Mouse (Mus musculus) heart, embryonic 15.5 days (tissue): ENCODE measurements around the gene Sobp. TPM values are rescaled to one million over a fixed set of nuclear protein-coding genes. Genes with fewer than 3 reads are reported as not detected.

Experiments
- ATAC-seq: fragments of 200-750 bp; cut with Nextera tagmentation; replicated peaks from 2 replicates; pipeline ENCODE4 v1.8.0; 2017; ENCODE audit warnings: low read depth, moderate TSS enrichment; ENCODE audit not compliant: insufficient number of reproducible peaks, insufficient read depth, low FRiP score
- H3K27ac ChIP-seq: fragments of 300-500 bp; sonication (generic); 2 replicates; pipeline ENCODE4 v1.5.1; 2015; ENCODE audit warnings: mild to moderate bottlenecking, inconsistent platforms
- H3K27me3 ChIP-seq: fragments of 300-500 bp; sonication (generic); 2 replicates; pipeline ENCODE4 v1.6.1; 2015; ENCODE audit warnings: inconsistent platforms
- H3K36me3 ChIP-seq: fragments of 300-500 bp; sonication (generic); 2 replicates; pipeline ENCODE4 v1.6.1; 2015; ENCODE audit warnings: mild to moderate bottlenecking, inconsistent platforms
- H3K4me1 ChIP-seq: fragments of 300-500 bp; sonication (generic); replicated peaks from 2 replicates; pipeline ENCODE4 v1.6.1; 2015; ENCODE audit warnings: inconsistent platforms
- H3K4me2 ChIP-seq: fragments of 300-500 bp; sonication (generic); 2 replicates; pipeline ENCODE4 v1.6.1; 2015; ENCODE audit warnings: inconsistent platforms, mild to moderate bottlenecking, moderate library complexity
- H3K4me3 ChIP-seq: fragments of 300-500 bp; sonication (generic); 2 replicates; pipeline ENCODE4 v1.5.1; 2015; ENCODE audit warnings: mild to moderate bottlenecking, inconsistent platforms
- H3K9ac ChIP-seq: fragments of 300-500 bp; sonication (generic); 2 replicates; pipeline ENCODE4 v1.6.1; 2015; ENCODE audit warnings: mild to moderate bottlenecking, inconsistent platforms
- H3K9me3 ChIP-seq: fragments of 300-500 bp; sonication (generic); replicated peaks from 2 replicates; pipeline ENCODE4 v1.6.1; 2016; ENCODE audit warnings: inconsistent platforms
- WGBS: fragments of 180-500 bp; shearing (Covaris S2); methylation state at CpG from one replicate; pipeline ENCODE4 v1.1.7; 2015; ENCODE audit warnings: mixed read lengths; 5-methylcytosine and 5-hydroxymethylcytosine counted together
- polyA plus RNA-seq: library from polyadenylated mRNA; unstranded; fragments of >200 nt; fragmentation: Nextera tagmentation; extraction: Ambion mirVana; gene quantifications from 2 replicates; pipeline ENCODE4 v1.2.1, GENCODE M21; 2015

Gene Sobp
- polyA plus RNA-seq, 1 experiment from 2014 or later: 2.1 TPM

DNA sequence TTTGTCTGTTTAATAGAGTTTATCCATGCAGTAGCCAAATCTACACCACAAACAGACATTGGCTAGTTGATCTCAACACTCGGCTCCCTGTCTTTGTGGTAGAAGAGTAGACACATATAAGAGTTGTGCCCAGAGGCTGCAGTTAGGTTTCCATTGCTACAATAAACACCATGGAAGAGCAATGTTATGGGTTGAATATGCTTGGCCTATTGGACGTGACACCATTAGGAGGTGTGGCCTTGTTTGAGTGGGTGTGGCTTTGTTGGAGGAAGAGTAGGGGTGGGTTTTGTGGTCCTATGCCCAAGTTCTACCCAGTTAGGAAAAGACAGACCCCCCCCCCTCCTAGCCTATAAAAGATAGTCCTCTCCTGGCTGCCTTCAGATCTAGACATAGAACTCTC is 211.3 kb downstream of the Sobp start:
- Histone ChIP-seq H3K4me2 (no peak overlapping the region), H3K9ac (no peak overlapping the region), H3K36me3 (no peaks in the 10 kb centered on the region), H3K4me3 (no peak overlapping the region), H3K27ac (no peak overlapping the region), H3K27me3 (no peaks in the 10 kb centered on the region), H3K9me3 (no peaks in the 10 kb centered on the region), H3K4me1 (no peaks in the 10 kb centered on the region; the same call in 1 of the 2 replicates)
- no peak for ATAC-seq
- WGBS: 94% methylated on average over 2 of the region's 2 CpGs

DNA sequence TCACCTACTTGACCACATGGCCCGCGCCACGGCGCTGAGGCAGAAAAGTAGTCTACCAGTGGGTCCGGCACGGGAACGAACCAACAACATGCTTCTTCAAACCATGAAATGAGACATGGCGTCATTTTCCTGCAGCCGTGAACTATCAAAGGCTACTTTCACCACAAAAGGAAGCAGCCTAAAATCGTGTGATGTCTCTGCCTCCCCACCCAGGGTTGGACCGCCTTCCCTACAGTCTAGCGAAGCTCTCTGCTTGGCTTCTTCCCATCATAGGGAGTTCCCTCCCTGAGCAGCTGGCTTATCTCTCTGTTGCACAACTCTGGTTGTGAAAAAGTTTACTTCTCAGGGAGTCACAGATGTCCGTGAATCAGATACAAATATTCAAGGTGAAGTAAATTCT is 211.7 kb downstream of the Sobp start:
- Histone ChIP-seq H3K27me3 (peaks cover 3% of the 10 kb centered on the region; the same call in 1 of the 2 replicates), H3K4me2 (no peak overlapping the region), H3K27ac (no peak overlapping the region), H3K9me3 (no peaks in the 10 kb centered on the region), H3K9ac (no peak overlapping the region), H3K36me3 (no peaks in the 10 kb centered on the region), H3K4me1 (peaks cover 3% of the 10 kb centered on the region), H3K4me3 (no peak overlapping the region)
- ATAC-seq: no peak
- WGBS: 69% methylated on average over 13 of the region's 13 CpGs

DNA sequence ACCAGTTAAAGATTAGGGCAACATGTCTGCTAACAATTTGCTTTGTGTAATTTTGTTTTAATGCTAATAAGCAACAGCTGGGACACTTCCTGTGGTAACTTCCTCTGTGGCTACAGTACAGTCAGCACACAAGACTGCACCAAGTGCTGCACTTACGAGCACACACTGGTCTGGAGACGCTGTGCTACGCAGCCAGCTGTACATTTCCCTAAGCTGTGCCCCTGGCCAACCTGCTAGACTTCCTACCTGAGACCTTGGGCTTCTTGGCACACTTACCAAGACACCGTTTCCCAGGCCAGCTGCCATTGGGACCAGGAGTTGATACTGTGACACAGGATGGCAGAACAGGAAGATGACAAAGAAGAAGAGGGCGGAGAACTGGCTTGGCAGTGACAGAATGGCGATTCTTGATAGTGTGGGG is 212.1 kb downstream of the Sobp start:
- 62% methylated on average over 6 of the region's 6 CpGs for whole genome bisulfite sequencing
- H3K36me3 ChIP-seq: no peaks in the 10 kb centered on the region
- peaks cover 7% of the 10 kb centered on the region for H3K27me3 ChIP-seq
- peaks cover 3% of the 10 kb centered on the region for H3K4me1 ChIP-seq
- no peak overlapping the region for H3K9ac ChIP-seq
- no peak overlapping the region for H3K4me3 ChIP-seq
- H3K4me2 ChIP-seq: no peak overlapping the region
- no peaks in the 10 kb centered on the region for H3K9me3 ChIP-seq
- no peak for ATAC-seq
- H3K27ac ChIP-seq: no peak overlapping the region

DNA sequence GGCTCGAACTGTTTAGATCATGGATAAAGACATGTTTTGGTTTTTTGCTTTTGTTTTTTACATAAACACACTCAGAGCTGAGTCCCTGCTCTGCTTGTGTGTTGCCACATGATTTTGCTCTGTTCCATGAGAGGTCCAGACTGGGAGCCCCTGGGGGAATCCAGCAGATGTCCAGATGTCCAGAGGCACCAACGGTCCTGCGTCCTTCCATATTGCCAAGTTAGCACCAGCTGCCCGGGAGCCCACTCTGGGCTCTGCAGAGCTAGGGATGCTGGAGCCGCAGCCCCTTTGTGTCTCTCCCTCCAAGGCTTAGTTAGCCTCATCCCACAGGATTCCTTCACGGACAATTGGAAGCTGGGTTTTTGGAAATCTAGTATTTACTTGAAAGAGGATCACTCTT is 212.6 kb downstream of the Sobp start:
- Histone ChIP-seq H3K4me3 (no peak overlapping the region), H3K9me3 (no peaks in the 10 kb centered on the region), H3K27me3 (peaks cover 11% of the 10 kb centered on the region), H3K27ac (no peak overlapping the region), H3K4me2 (no peak overlapping the region), H3K9ac (no peak overlapping the region), H3K36me3 (no peaks in the 10 kb centered on the region), H3K4me1 (peaks cover 3% of the 10 kb centered on the region)
- 76% methylated on average over 6 of the region's 6 CpGs for WGBS
- no peak for ATAC-seq

DNA sequence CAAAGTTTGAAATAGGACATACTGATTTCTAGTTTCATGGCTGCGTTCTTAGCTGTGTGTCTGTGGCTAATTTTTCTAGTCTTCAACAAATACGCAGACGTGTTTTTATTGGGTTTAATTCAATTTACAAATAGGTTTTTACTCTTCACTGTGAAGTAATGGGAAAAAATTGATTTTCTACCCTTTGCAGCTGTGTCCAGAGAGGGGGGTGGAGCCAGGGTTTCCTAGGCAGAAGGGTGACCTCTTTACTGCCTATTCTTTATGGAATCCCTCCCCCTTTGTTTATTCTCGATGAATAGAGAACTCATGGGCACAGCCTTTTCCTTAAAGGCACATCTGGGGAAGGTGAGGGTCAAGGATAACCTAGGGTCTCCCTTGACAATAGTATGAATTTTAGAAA is 215.6 kb downstream of the Sobp start:
- Histone ChIP-seq H3K4me1 (peaks cover 3% of the 10 kb centered on the region), H3K9ac (no peak overlapping the region), H3K36me3 (no peaks in the 10 kb centered on the region), H3K27ac (no peak overlapping the region), H3K4me2 (peak overlapping the region; percentile 61), H3K4me3 (peak overlapping the region; percentile 37), H3K27me3 (peaks cover 24% of the 10 kb centered on the region), H3K9me3 (no peaks in the 10 kb centered on the region)
- 63% methylated on average over 4 of the region's 4 CpGs for WGBS
- ATAC-seq: no peak

DNA sequence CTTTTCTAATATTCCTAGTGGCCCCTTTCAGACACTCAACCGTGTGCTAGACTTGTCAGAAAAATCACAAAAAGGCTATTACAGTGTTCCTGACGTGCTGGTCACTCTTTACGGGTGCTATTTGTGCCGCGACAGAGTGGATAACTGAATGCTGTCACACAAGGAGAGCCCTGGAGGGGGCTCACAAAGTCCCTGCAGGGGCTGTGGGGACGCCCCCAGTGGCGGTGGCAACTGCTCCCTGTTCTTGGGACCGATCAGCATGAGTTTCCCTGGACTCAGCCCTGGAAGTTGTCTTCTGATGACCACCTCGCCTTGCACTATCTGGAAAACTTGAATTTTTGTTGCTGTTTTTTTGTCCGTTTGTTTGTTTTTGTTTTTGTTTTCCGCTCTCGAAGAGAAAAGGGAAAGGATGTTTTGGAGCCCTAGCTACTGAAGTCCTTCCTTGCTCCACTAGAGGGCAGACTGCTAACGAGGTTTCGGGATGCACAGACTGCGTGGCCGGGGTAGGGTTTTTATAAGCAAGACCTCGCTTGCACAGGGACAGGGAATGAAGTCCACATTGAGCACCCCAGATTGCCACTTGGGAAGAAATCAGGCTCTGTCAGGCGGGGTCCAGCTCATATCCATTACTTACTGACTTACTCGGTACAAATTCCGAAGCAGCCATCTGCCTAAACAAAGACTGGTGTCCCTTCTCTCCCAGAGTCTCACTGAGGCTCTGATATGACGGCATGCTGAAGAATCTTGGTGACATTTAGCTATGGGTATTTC is 216.3 kb downstream of the Sobp start:
- Histone ChIP-seq H3K4me2 (peak overlapping the region; percentile 61), H3K27me3 (peaks cover 25% of the 10 kb centered on the region), H3K4me1 (peaks cover 3% of the 10 kb centered on the region), H3K27ac (no peak overlapping the region), H3K36me3 (no peaks in the 10 kb centered on the region), H3K4me3 (peak overlapping the region; percentile 37), H3K9ac (0 out of 2 replicates have a peak overlapping the region, but pooled peaks have one; percentile 22), H3K9me3 (no peaks in the 10 kb centered on the region)
- ATAC-seq: 0 out of 2 replicates have a peak, but pooled peaks have one; percentile 56
- WGBS: 6% methylated on average over 21 of the region's 21 CpGs

DNA sequence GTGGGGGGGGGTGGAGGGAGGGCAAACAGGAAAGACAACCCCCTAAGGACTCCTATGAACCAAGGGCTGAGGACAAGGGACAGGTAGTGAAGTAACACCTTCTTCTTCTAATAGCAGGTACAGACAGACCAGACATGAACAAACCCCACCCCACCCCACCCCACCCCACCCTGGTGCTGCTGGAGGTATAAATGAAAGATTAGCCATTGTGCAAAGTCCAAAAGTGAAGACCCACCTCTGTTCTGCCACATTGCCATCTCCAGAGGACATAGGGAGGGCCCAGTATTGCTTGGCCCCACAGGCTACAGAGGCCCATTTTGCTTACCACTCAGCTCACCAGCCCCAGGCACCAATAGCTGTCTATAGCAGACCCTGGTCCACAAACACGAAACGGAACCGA is 219.1 kb downstream of the Sobp start:
- H3K4me2 ChIP-seq: no peak overlapping the region
- peaks cover 25% of the 10 kb centered on the region for H3K27me3 ChIP-seq
- no peak overlapping the region for H3K9ac ChIP-seq
- H3K4me3 ChIP-seq: no peak overlapping the region
- H3K27ac ChIP-seq: no peak overlapping the region
- no peaks in the 10 kb centered on the region for H3K9me3 ChIP-seq
- WGBS: 85% methylated on average over 3 of the region's 3 CpGs
- no peak for ATAC-seq
- H3K36me3 ChIP-seq: no peaks in the 10 kb centered on the region
- H3K4me1 ChIP-seq: peaks cover 13% of the 10 kb centered on the region

DNA sequence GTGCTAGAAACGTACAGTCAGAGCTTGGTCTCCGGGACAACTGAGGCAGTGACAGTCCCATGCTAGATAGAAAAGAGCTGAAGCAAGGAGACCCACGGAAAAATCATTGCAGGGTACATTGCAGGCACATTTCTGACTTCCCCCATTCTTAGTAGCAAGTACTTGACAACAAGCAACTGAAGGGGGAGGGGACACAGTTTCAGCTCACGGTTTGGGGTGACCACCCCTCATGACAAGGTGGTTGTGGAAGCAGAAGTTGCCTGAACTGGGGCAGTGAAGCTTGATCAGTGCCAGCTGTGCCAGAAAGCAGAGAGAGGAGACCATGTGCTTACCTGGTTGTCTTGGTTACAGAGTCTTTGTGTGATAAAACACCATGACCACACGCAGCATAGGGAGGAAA is 220.7 kb downstream of the Sobp start:
- Histone ChIP-seq H3K4me2 (no peak overlapping the region), H3K27me3 (peaks cover 25% of the 10 kb centered on the region), H3K4me1 (peaks cover 21% of the 10 kb centered on the region), H3K27ac (no peak overlapping the region), H3K4me3 (no peak overlapping the region), H3K9me3 (no peaks in the 10 kb centered on the region), H3K36me3 (no peaks in the 10 kb centered on the region), H3K9ac (no peak overlapping the region)
- ATAC-seq: no peak
- 74% methylated on average over 5 of the region's 5 CpGs for WGBS

Other genes starting within 250 kb of the Sobp start
- 0.76 and 0.79 TPM in 2 replicates for gene 9030612E09Rik, start 174 bp upstream of the Sobp start, polyA plus RNA-seq
- 13.2 and 13.3 TPM in 2 replicates for gene Pdss2, start 47.0 kb upstream of the Sobp start, polyA plus RNA-seq